Mouse (Mus musculus) thymus, postnatal 0 days (tissue): ENCODE measurements around the gene Epha6. TPM values are rescaled to one million over a fixed set of nuclear protein-coding genes. Genes with fewer than 3 reads are reported as not detected.

ENCODE experiments used
- DNase-seq: peaks from one replicate; pipeline ENCODE4 v3.0.0-alpha.2; 2015; ENCODE audit warnings: low spot score
- polyA plus RNA-seq: library from polyadenylated mRNA; unstranded; fragments of >200 nt; fragmentation: Nextera tagmentation; extraction: Ambion mirVana; gene quantifications from 2 replicates; pipeline ENCODE4 v1.2.1, GENCODE M21; 2015

Epha6 gene
- polyA plus RNA-seq, 1 experiment from 2014 or later: 0.08 TPM

DNA sequence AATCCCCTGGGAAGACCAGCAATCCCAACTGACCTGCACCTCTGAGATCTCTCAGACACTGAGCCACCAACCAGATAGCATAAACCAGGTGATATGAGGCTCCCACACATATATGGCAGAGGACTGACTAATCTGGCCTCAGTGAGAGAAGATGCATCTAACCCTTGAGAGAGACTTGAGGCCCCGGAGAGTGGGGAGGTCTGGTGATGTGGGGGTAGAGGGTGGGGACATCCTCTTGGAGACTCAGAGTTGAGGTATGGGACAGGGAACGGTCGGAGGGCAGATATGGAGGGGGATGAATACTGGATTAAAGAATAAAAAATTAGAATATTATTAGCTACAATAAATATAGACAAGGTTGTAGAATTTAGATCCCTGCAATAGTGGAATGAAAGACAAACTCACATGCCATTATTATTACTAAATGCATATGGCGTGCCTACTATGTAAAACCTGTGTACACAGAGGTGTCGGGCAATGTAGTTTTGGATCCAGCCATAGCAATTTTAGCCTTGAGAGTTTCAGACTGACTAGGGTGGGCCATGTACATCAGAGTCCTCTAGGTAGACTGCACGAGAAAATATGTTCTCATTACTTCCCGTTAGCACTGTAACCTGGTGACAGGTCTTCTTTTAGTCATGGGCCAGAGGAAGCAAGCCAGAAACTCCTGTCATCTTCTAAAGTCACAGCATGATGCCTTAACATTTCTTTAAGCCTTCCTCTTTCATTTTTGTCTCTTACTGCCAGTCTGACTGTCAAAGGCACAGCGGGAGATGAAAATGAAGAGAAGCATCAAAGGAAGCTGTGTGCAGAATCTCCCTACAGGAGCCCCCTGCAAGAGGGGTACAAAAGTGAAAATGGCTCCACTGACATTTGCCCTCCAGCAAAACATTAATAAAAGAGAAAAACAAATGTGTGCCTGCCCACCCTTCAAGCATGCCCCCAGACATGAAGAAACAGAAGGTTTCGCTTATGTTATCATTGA, 338.7 kb downstream of the Epha6 start:
- no peak for DNase-seq

DNA sequence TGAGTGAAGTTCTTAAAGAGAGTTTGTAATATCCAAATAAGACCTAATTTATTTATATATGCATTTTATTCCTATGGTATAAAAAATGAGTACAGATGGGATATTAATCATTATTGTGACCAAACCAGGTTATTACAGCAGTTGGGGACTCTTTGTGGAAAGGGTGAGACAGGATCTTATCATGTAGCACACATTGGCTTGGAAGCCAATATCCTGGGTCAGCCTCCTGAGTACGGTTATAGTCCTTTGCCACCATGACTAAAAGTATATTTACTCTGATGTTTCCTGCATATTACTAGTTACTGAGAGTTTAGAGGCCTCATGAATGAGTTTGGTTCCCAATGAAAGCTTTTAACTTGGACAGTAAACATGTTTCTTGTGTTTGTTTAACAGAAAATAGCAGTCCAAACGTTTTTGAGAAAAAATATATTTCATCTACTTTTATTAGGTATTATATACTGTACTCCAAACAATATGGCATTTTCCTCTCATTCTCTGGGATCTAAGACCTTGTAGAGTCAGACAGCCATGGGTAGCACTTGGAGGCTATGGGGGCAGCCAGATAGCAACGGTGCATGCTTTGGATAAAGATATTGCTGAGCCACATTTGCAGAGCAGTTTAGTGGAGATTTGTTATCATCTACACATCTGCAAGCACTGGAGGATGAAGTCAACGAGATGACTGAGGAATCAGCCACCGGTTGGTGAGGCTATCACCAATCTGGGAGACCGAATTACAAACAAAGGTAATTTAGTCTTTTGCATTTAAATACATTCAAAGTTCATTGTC, 340.4 kb downstream of the Epha6 start:
- no peak for DNase-seq

DNA sequence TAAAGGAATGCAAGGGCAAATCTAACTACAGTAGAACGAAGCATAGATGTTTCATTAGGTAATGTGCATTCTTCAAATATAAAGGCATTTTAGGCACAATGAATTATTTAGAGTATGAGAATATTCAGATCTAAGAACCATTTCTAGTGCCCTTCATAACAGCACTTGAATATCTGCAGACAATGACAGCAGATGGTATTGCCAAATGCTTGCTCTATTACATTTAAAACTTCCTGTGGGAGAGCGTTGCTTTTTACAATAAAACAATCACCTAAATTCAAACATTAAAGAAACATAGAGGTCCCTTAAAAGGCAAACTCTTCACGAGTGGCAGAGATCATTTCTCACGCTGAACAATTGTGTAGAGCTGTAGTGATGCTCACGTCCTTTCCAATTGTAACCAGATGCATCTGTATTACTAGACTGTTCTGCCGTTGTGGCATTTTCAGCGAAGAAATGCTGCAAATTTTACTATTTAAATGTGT, 347.1 kb downstream of the Epha6 start:
- DNase-seq: no peak

DNA sequence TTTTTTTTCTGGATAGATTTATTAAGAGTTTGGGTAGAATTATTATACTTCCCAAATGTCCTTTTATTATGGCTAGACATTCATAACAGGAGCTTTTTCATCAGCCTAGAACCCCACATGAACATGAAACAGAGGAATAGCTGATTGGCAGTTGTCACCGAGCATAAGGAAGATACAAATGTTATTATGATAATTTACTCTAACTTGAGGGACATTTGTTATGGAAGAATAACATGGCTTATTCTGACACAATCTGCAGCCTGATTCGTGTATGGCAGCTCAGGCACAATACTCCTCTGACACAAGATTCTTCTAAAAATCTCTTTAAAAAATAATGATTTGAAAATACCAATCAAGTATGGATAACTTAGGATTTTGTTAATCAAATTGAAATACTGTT, 347.7 kb downstream of the Epha6 start:
- DNase-seq: no peak

DNA sequence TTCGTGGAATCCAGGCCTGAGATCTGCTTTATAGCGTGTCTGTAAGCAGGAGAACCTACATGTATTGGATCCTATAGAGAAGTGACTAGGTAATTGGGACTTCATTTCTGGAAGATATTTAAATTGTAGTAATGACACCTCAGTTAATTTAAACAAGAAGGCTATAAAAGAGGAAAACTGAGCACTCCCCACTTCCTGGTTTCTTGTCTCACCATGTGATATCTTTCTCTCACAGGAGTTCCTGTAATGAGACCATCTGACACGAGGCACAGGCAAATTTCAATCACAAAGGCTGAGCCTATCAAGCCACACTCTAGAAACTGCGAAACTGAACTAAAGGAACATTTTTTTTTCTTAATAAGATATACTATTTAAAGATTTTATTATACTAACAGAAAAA, 348.3 kb downstream of the Epha6 start:
- no peak for DNase-seq

DNA sequence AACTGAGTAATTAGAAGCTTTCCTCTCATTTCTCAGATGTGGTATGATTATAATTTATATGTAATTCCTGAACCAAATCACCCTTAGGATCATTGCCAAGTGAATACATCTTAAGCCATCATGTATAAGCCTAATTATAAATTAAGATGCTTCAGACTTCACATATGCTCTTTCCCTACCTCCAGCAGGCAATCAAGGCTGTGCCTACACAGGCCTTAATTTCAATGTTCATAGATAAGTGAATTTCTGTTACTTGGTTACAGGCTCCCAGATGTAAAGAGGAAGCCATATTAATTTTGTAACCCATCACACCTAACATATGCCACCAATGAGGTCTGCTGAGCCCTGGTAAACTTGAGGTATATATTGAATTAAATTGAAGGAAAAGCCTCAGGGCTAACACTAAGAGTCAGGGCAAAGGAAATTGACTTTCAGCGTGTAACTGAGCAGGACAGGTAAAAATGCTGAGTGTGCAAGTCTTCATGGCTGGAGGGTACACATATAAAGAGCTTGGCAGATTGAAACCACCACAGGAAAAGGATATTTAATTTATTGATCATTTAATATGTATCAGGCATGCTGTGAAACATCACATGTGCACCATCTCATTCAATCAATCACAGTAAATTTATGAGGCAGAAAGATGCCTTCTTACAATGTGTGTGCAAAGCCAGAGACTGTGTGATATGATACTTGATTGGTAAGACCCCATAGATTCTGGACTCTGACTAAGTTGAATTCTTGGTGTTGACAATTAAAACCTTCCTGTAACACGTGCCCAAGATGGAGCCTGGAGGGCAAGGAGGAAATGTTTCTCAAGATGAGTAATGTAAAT, 365.8 kb downstream of the Epha6 start:
- DNase-seq: no peak

DNA sequence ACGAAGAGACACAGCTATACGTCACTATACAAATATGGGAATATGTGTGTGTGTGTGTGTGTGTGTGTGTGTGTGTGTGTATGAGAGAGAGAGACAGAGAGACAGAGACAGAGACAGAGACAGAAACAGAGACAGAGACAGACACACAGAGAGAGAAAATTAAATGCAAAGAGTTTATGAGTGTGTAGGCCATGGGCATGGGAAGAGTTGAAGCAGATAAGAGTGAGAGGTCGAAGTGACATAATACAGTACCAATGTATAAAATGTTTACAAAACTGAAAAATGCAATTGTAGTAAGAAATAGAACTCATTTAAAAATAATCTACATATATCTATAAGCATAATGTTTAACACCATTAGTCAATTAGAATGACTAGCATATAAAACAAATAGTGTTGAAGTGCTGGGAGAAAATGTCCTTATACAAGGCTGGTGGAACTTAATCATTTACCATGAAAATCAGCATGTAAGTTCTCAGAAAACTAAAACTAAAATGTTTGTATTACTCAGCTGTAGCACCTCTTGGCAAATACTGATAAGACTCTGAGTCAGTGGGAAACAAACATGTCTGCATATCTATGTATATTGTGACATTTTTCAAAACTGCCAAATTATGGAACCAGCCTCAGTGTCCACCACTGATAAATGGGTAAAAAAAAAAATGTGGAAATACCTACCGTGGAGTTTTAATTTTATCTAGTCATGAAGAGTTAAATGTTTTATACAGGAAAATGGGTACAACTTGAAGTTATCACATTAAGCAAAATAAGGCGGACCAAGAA, 371.2 kb downstream of the Epha6 start:
- DNase-seq: no peak

DNA sequence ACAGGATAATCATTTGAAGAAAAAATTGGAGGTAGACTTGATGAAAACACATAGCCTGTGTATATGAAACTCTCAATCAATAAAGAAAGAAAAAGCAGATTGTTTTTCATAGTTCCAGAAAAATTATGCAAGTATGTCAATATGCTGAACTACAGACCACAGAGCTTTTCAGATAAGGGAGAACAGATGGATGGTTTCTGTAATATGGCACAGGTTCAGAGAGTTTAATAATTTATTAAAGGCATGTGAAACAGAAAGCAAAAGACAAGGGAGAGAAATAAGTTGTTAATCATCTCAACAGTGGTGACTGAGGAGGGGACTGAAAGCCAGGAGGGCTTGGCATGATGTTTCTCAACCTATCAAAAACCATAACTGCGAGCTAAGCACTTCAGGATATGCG, 372.3 kb downstream of the Epha6 start:
- no peak for DNase-seq

DNA sequence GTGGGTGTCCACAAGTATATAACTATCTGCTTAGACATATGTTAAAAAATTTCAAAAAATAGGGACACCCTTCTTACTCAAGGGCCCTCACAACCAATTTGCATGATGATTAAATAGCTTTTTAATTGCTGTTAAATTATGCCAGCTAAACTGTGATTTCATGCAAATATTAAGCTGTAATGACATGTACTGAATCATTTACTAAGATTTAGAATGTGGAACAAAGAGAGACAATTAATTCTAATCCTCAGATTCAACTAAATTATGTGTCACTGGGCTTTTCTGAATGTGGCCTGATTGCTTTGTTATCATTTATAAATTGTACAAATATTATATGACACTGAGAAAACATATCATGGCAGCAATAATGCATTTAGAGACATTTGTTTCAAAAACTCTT, 396.2 kb downstream of the Epha6 start:
- DNase-seq: no peak

DNA sequence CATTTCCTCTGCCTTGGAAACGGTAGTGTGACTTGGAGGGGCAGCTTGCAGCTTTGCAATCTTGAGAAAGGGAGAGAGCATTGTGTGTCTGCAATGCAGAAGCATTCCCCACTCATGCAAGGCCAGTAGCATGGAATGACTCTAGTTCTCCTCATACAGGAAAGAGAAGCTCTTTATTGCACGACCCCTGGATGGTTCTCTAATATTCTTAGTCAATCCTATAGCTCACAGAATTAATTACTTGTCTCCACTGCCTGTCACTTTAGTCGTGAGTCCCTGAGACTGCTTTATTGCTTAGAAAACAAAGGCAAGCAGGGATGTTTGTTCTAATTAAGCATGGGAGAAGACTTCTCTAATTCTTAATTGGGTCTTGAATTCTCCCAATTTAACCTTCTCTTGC, 429.8 kb downstream of the Epha6 start:
- DNase-seq: no peak

DNA sequence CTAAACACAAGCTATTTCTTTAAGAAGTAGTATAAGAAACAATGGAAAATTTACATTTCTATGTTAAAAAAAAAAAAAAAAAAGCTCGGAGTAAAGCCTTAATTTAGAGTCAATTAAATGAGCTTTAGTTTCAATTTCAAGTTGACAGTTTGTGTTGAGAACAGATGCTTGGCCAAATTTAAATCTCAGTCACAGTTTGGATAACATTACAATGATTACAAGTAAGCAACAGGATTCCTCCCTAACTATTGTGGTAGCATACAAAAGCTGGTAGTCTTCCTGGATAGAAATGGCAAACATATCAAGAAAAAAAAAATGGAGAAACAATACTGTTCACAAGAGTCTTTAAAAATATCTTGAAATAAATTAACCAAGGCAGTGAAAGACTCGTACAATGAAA, 452.9 kb downstream of the Epha6 start:
- no peak for DNase-seq

DNA sequence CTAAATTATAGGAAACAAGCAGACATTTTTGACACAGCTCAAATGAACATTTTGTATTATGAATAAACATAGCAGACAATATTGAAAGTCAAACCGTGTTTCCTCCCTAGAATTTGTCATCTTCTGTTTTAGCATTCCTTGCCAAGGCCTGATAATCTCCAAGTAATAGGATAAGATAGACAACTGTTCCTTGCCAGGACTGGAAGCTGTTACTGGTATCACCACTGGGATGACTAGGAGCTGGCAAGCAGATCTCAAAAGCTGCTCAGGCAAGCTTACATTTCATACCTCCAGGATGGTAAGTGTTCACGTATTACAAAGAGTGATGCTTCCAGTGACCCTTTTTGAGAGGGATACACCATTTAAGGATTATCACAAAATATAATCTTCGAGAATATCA, 461.0 kb downstream of the Epha6 start:
- DNase-seq: no peak

DNA sequence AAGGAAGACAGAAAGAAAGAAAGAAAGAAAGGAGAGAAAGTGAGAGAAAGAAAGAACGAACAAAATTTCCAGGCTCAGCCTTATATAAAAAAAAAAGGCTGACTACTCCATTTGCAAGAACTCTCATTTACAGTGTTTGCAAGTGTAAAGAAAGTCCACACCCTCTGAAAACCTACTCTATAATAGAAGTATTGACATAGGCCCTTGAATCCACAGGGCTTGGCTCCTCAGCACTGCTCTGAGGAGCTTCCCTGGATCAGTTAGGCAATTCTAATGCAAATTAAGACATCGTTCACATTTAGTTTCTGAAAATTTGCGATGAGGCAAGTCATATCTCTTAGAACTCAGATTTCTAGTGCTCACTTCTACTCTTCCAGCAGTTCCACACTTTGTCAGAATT, 483.9 kb downstream of the Epha6 start:
- no peak for DNase-seq

DNA sequence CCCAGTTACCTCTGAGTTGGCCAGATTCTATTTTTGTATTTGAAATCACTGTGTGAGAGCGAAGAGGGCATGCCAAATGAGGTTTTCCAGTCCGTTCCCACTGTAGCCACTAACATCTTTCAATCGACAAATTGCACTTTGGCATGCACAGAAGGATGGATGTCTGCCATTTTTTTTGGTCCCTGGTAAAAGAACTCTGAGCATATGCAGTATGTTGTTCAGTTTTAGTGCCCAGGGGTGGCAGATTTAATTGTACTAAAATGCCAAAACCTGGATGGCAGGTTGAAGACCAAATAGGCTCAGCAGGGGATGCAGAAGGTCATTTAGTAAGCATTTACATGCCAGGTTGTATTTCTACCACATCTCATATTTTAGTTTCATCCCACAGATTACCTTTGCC, 503.1 kb downstream of the Epha6 start:
- no peak for DNase-seq

DNA sequence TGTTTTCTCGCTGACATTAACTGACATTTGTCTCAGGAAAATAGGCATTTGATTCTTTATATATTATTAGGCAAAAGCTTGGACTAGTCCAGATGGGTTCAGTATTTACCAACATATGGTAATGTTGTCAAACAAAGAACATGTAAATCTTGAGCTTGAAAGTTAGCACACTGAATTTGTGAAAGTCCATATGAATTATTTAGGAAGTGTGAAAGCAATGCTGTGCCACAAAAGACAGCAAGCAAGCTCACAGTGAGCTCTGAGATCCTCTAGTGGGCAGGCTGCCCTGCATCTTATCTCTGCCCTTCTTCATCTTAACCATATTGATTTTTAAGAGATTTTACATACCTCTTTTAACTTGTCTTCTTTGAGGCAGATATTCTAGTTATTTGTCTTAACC, 510.0 kb downstream of the Epha6 start:
- DNase-seq: no peak

DNA sequence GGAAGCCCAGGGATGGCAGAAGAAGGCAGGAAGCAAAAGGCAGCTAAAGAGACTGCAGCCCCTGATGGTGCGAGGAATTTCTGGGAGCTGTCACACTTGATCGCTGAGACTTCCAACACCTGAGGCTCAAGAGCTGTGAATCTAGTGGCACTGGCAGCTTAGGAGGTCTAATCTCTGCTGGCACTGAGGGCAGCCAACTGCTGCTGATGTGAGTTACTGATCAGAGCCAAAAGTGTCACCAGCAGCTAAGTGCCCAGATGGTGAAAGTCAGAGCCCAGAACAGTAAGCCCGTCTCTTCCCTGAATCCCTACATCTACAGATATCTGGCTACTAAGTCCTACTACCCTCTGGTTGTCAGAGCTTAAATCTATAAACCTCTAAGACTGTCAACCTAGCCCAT, 518.4 kb downstream of the Epha6 start:
- DNase-seq: no peak

DNA sequence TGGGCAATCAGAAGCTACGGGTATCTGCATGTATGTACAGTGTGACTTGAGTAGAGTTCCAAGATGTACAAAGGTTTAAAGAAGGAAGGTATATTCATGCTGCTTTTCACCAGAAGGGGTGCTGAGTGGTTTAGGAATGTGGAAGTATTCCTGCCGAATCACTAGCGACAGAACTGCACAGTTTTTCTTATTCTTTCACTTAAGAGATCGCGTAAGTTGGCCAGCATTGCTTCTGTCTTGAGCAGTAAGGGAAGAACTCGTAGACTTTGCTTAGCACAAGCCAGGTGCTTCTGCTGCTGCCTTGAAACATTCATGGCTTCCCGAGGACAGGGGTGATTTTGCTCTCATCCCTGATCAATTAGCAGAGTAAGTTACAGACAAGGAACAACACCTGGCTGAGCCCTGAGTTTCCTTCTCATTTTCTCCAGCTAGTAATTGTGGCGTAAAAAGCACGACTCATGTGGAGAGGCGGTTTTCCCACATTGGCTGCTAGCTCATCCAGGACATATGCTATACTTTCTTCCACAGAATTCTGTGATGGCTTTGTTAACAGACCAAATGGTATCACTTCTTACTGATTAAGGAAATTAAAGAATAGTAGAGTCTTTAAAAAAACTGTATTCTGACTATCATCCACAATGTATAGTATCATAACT, 534.7 kb downstream of the Epha6 start:
- no peak for DNase-seq

DNA sequence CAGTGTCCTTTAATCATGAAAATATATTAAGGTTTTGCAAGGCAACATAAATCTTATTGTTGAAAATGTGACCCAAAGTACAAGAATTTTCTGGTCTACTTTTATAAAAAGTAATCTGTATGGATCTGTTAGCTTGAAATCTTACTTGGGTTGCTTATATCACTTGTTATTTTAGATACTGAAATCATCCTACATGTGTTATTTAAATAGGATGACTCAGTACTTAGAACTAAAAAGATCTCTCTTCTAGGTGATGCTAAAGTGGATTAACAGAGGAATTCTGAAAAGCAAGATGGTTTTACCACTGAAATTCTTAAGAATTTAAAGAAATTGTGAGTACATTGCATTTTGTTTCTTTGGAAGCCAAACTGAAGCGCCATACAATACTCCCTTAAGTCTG, 561.5 kb downstream of the Epha6 start:
- no peak for DNase-seq

DNA sequence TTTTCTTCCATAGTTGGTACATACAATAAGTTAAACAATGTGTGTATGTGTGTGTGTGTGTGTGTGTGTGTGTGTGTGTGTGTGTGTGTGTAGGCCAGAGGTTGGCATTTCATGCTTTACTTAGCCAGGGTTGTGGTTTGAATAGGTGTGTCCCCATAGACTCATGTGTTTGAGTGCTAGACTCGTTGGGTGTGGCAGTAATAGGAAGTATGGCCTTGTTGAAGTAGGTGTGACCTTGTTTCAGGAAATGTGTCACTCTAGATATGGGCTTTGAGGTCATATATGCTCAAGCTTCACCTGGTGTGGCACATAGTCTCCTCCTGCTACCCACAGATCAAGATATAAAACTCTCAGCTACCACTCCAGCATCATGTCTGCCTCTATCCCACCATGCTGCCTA, 577.0 kb downstream of the Epha6 start:
- no peak for DNase-seq
